In genomic region chr19:24528129-24528730, GRCm38 (mm10) we compare ENCODE assay signal across 15 mouse cellular contexts. TPM values are rescaled to one million over a fixed set of nuclear protein-coding genes. Genes with fewer than 3 reads are reported as not detected.
DNase-seq lines count a peak whose midpoint lies in the region; ATAC-seq and TF ChIP-seq lines count a peak whose summit lies in the region.
"Had no signal": no experiment of that assay in that cellular context is flagged by ENCODE, and none has a peak within 500 bp of the region (broad histone marks: within the 10 kb centered on the region; RNA-seq: fewer than 3 reads in every experiment).

No protein-coding gene starts in this region.

- no peak for TF ChIP-seq CTCF in heart, adult 2 months (IDR thresholded peaks at IDR 0.05)
- TF ChIP-seq CTCF in spleen, adult 2 months (IDR thresholded peaks at IDR 0.05; ENCODE audit: extremely low read depth, insufficient read depth, insufficient read length, insufficient replicate concordance), result no peak

- no peaks in the 10 kb centered on the region for H3K27me3 ChIP-seq in heart, embryonic 10.5 days (ENCODE audit: insufficient read depth, poor library complexity, severe bottlenecking)
- H3K27me3 ChIP-seq in heart, adult 2 months (ENCODE audit: control insufficient read depth, insufficient read depth, low read length), result no peaks in the 10 kb centered on the region
- no peaks in the 10 kb centered on the region for H3K27me3 ChIP-seq in spleen, adult 2 months (ENCODE audit: control insufficient read depth, insufficient read depth, low read length)
- H3K27me3 ChIP-seq in liver, embryonic 15.5 days, result no peaks in the 10 kb centered on the region
- H3K27me3 ChIP-seq in midbrain, embryonic 15.5 days (replicated peaks), result no peaks in the 10 kb centered on the region
- H3K27me3 ChIP-seq: forebrain, embryonic 15.5 days; limb, embryonic 15.5 days had no signal

- H3K4me1 ChIP-seq in heart, embryonic 10.5 days, result peaks cover 37% of the 10 kb centered on the region
- H3K4me1 ChIP-seq in heart, adult 2 months (ENCODE audit: control insufficient read depth, insufficient read depth, low read length), result no peaks in the 10 kb centered on the region
- peaks cover 10% of the 10 kb centered on the region; the same call in 1 of the 2 replicates for H3K4me1 ChIP-seq in spleen, adult 2 months (ENCODE audit: control insufficient read depth, insufficient read depth, insufficient read length)
- H3K4me1 ChIP-seq in liver, embryonic 15.5 days (replicated peaks), result peaks cover 62% of the 10 kb centered on the region
- H3K4me1 ChIP-seq in midbrain, embryonic 15.5 days, result no peaks in the 10 kb centered on the region
- H3K4me1 ChIP-seq: forebrain, embryonic 15.5 days; limb, embryonic 15.5 days had no signal

- ATAC-seq in liver, embryonic 15.5 days (ENCODE audit: insufficient read depth), result peak; percentile 69
- no peak for ATAC-seq in midbrain, embryonic 15.5 days (replicated peaks)
- ATAC-seq: forebrain, embryonic 15.5 days had no signal

- H3K4me3 ChIP-seq in heart, embryonic 10.5 days, result no peak overlapping the region
- no peak overlapping the region for H3K4me3 ChIP-seq in heart, adult 2 months
- no peak overlapping the region for H3K4me3 ChIP-seq in spleen, adult 2 months (ENCODE audit: extremely low read depth, insufficient read depth, insufficient read length)
- H3K4me3 ChIP-seq in liver, embryonic 15.5 days (replicated peaks), result no peak overlapping the region
- no peak overlapping the region for H3K4me3 ChIP-seq in midbrain, embryonic 15.5 days
- H3K4me3 ChIP-seq: forebrain, embryonic 15.5 days; limb, embryonic 15.5 days had no signal

- H3K36me3 ChIP-seq in heart, embryonic 10.5 days, result no peaks in the 10 kb centered on the region
- no peaks in the 10 kb centered on the region; the same call in 1 of the 2 replicates for H3K36me3 ChIP-seq in heart, adult 2 months (ENCODE audit: control insufficient read depth, insufficient read depth, low read length)
- no peaks in the 10 kb centered on the region for H3K36me3 ChIP-seq in spleen, adult 2 months (ENCODE audit: control insufficient read depth, insufficient read depth, low read length)
- H3K36me3 ChIP-seq in liver, embryonic 15.5 days (replicated peaks), result no peaks in the 10 kb centered on the region
- no peaks in the 10 kb centered on the region for H3K36me3 ChIP-seq in midbrain, embryonic 15.5 days (replicated peaks)
- H3K36me3 ChIP-seq: forebrain, embryonic 15.5 days; limb, embryonic 15.5 days had no signal

- no peaks in the 10 kb centered on the region for H3K79me2 ChIP-seq in heart, adult 2 months (replicated peaks; ENCODE audit: control insufficient read depth, insufficient read depth, low read length)

- H3K27ac ChIP-seq in heart, embryonic 10.5 days, result peak overlapping the region; percentile 74
- H3K27ac ChIP-seq in heart, adult 2 months, result no peak overlapping the region; the same call in 1 of the 2 replicates
- H3K27ac ChIP-seq in spleen, adult 2 months (ENCODE audit: insufficient read depth, low read length), result peak overlapping the region; percentile 52; the same call in 1 of the 2 replicates
- H3K27ac ChIP-seq in liver, embryonic 15.5 days (replicated peaks), result peak overlapping the region; percentile 79
- H3K27ac ChIP-seq in midbrain, embryonic 15.5 days, result no peak overlapping the region
- H3K27ac ChIP-seq: forebrain, embryonic 15.5 days; hindbrain, embryonic 14.5 days; kidney, postnatal 0 days; limb, embryonic 15.5 days had no signal

- peak; percentile 27 for DNase-seq in heart, embryonic 10.5 days (ENCODE audit: low spot score)
- no peak for DNase-seq in heart, adult 2 months
- no peak for DNase-seq in spleen, adult 2 months (ENCODE audit: low read depth in 1 of 2, low spot score in 2 of 2)
- no peak for DNase-seq in spleen, postnatal 14 days (ENCODE audit: low spot score in 2 of 2)
- DNase-seq in kidney, adult 9 months, result no peak
- no peak for DNase-seq in layer of hippocampus, postnatal 36 days
- DNase-seq: adrenal gland, postnatal 36 days; cerebellum, adult 11-12 months; gastrocnemius, postnatal 10 days had no signal

- H3K9me3 ChIP-seq in heart, embryonic 10.5 days, result no peaks in the 10 kb centered on the region
- no peaks in the 10 kb centered on the region for H3K9me3 ChIP-seq in liver, embryonic 15.5 days (replicated peaks)
- no peaks in the 10 kb centered on the region for H3K9me3 ChIP-seq in midbrain, embryonic 15.5 days
- H3K9me3 ChIP-seq: forebrain, embryonic 15.5 days; limb, embryonic 15.5 days had no signal

- no peak overlapping the region for H3K9ac ChIP-seq in heart, adult 2 months (ENCODE audit: low read depth, low read length)
- 0 out of 2 replicates have a peak overlapping the region, but pooled peaks have one; percentile 12 for H3K9ac ChIP-seq in liver, embryonic 15.5 days
- no peak overlapping the region for H3K9ac ChIP-seq in midbrain, embryonic 15.5 days
- H3K9ac ChIP-seq: forebrain, embryonic 15.5 days; hindbrain, embryonic 14.5 days; limb, embryonic 15.5 days had no signal

- WGBS in heart, embryonic 10.5 days, result 78% methylated on average over 4 of the region's 4 CpGs
- WGBS in heart, adult 2 months, result 60% methylated on average over 4 of the region's 4 CpGs
- 77% methylated on average over 4 of the region's 4 CpGs for WGBS in spleen, adult 2 months
- WGBS in liver, embryonic 15.5 days (ENCODE audit: insufficient replicate concordance), result 20% methylated on average over 4 of the region's 4 CpGs
- 87% methylated on average over 4 of the region's 4 CpGs for WGBS in midbrain, embryonic 15.5 days

- intact Hi-C loops in heart, adult 2 months (cut with DNase I), result no loop called here

- peak overlapping the region; percentile 40 for H3K4me2 ChIP-seq in liver, embryonic 15.5 days
- no peak overlapping the region for H3K4me2 ChIP-seq in midbrain, embryonic 15.5 days
- H3K4me2 ChIP-seq: forebrain, embryonic 15.5 days; hindbrain, embryonic 14.5 days; limb, embryonic 15.5 days had no signal

- no peak for TF ChIP-seq EP300 in heart, adult 2 months (IDR thresholded peaks at IDR 0.05; ENCODE audit: insufficient read depth, low read depth, low read length)

- no peak for TF ChIP-seq POLR2A in heart, adult 2 months (IDR thresholded peaks at IDR 0.05; ENCODE audit: insufficient read depth, low read depth, low read length)
- TF ChIP-seq POLR2A in spleen, adult 2 months (IDR thresholded peaks at IDR 0.05; ENCODE audit: low read depth, low read length), result no peak

RNA-seq across cellular contexts. Expression of gene Pip5k1b, which starts 27.4 kb away (rescaled TPM):
- 6.3 and 7.7 TPM in 2 replicates for polyA plus RNA-seq in heart, embryonic 10.5 days (2016; fragmentation: Nextera tagmentation; extraction: Ambion mirVana)
- total RNA-seq in heart, adult 2 months (2021), result 10 to 100 TPM; 22.2 to 23.1 TPM
- polyA plus RNA-seq in heart, adult 2 months (2012; rRNA removed), result 14.6 and 24.0 TPM in 2 replicates
- polyA plus RNA-seq in spleen, adult 2 months (2012; rRNA removed), result 2.7 and 3.1 TPM in 2 replicates
- polyA plus RNA-seq in liver, embryonic 15.5 days (2015; fragmentation: Nextera tagmentation; extraction: Ambion mirVana), result 8.5 and 9.5 TPM in 2 replicates
- 10 to 100 TPM; 68.7 to 78.5 TPM for total RNA-seq in layer of hippocampus, postnatal 36 days (2021)
- polyA plus RNA-seq in midbrain, embryonic 15.5 days (2015; fragmentation: Nextera tagmentation; extraction: Ambion mirVana), result 1.0 and 1.1 TPM in 2 replicates

RNA-seq across cellular contexts. Expression of gene Fam122a, which starts 51.1 kb away (rescaled TPM):
- 44.5 and 50.9 TPM in 2 replicates for polyA plus RNA-seq in heart, embryonic 10.5 days (2016; fragmentation: Nextera tagmentation; extraction: Ambion mirVana)
- total RNA-seq in heart, adult 2 months (2021), result 10 to 100 TPM; 25.2 to 28.8 TPM
- 26.4 and 27.4 TPM in 2 replicates for polyA plus RNA-seq in heart, adult 2 months (2012; rRNA removed)
- 20.3 and 23.6 TPM in 2 replicates for polyA plus RNA-seq in spleen, adult 2 months (2012; rRNA removed)
- 24.9 and 25.7 TPM in 2 replicates for polyA plus RNA-seq in liver, embryonic 15.5 days (2015; fragmentation: Nextera tagmentation; extraction: Ambion mirVana)
- total RNA-seq in layer of hippocampus, postnatal 36 days (2021), result 10 to 100 TPM; 28.1 to 35.2 TPM
- polyA plus RNA-seq in midbrain, embryonic 15.5 days (2015; fragmentation: Nextera tagmentation; extraction: Ambion mirVana), result 48.7 and 52.4 TPM in 2 replicates

Comparison
In these comparisons a context has a peak if more than half of its experiments do, and no peak if none do; other contexts are left out.
1. H3K27ac ChIP-seq: peak in heart, embryonic 10.5 days (single experiment), spleen, adult 2 months (single experiment) and liver, embryonic 15.5 days (single experiment); none in heart, adult 2 months (single experiment) and midbrain, embryonic 15.5 days (single experiment).